Mouse (Mus musculus) midbrain, embryonic 13.5 days (tissue): ENCODE measurements around the gene Fbln2. TPM values are rescaled to one million over a fixed set of nuclear protein-coding genes. Genes with fewer than 3 reads are reported as not detected.

Source experiments
- ATAC-seq: fragments of 200-750 bp; cut with Nextera tagmentation; 2 replicates; pipeline ENCODE4 v1.8.0; 2017; ENCODE audit warnings: mild to moderate bottlenecking, moderate TSS enrichment, moderate library complexity
- H3K27ac ChIP-seq: fragments of 300-500 bp; sonication (generic); 2 replicates; pipeline ENCODE4 v1.5.1; 2015; ENCODE audit warnings: inconsistent platforms, mild to moderate bottlenecking, moderate library complexity
- H3K27me3 ChIP-seq: fragments of 300-500 bp; sonication (generic); 2 replicates; pipeline ENCODE4 v1.6.1; 2015; ENCODE audit warnings: mild to moderate bottlenecking, inconsistent platforms
- H3K36me3 ChIP-seq: fragments of 300-500 bp; sonication (generic); 2 replicates; pipeline ENCODE4 v1.6.1; 2015; ENCODE audit warnings: mild to moderate bottlenecking, inconsistent platforms
- H3K4me1 ChIP-seq: fragments of 300-500 bp; sonication (generic); replicated peaks from 2 replicates; pipeline ENCODE4 v1.6.1; 2015; ENCODE audit warnings: inconsistent platforms
- H3K4me2 ChIP-seq: fragments of 300-500 bp; sonication (generic); replicated peaks from 2 replicates; pipeline ENCODE4 v1.6.1; 2015; ENCODE audit warnings: moderate library complexity, mild to moderate bottlenecking, inconsistent platforms
- H3K4me3 ChIP-seq: fragments of 300-500 bp; sonication (generic); replicated peaks from 2 replicates; pipeline ENCODE4 v1.5.1; 2015; ENCODE audit warnings: mild to moderate bottlenecking, inconsistent platforms
- H3K9ac ChIP-seq: fragments of 300-500 bp; sonication (generic); replicated peaks from 2 replicates; pipeline ENCODE4 v1.6.1; 2015; ENCODE audit warnings: mild to moderate bottlenecking, inconsistent platforms
- H3K9me3 ChIP-seq: fragments of 300-500 bp; sonication (generic); 2 replicates; pipeline ENCODE4 v1.6.1; 2016; ENCODE audit warnings: mild to moderate bottlenecking, inconsistent platforms
- WGBS: fragments of 180-500 bp; shearing (Covaris S2); methylation state at CpG from one replicate; pipeline ENCODE4 v1.1.7; 2015; 5-methylcytosine and 5-hydroxymethylcytosine counted together
- polyA plus RNA-seq: library from polyadenylated mRNA; unstranded; fragments of >200 nt; fragmentation: Nextera tagmentation; extraction: Ambion mirVana; gene quantifications from 2 replicates; pipeline ENCODE4 v1.2.1, GENCODE M21; 2015

Gene Fbln2
- polyA plus RNA-seq, 1 experiment from 2014 or later, result 11.1 TPM

DNA sequence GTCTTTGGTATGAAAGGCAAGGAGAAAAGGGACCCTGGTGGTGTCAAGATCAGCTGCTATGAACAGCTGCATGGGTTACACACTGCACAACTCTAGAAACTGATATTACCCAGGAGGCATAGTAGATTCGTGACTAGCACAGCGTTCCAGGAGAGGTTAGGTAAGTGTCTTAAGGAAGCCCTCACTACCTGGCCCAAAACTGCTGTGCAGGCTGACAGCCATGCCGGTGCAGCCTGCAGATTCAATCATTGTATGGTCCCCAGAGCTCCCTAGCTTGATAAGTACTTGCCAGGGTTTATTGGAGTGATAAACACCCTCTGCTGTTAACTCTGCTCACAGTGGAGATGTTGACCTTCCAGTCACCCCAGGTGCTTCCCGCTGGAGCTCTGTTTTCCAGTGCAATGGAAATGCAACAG lies 30.2 kb upstream of the Fbln2 start:
- Histone ChIP-seq H3K4me2 (no peak overlapping the region), H3K27me3 (no peaks in the 10 kb centered on the region), H3K27ac (no peak overlapping the region), H3K9me3 (no peaks in the 10 kb centered on the region), H3K36me3 (no peaks in the 10 kb centered on the region), H3K4me3 (no peak overlapping the region), H3K9ac (no peak overlapping the region), H3K4me1 (peaks cover 10% of the 10 kb centered on the region; the same call in 1 of the 2 replicates)
- WGBS, result 87% methylated on average over 4 of the region's 4 CpGs
- no peak for ATAC-seq

DNA sequence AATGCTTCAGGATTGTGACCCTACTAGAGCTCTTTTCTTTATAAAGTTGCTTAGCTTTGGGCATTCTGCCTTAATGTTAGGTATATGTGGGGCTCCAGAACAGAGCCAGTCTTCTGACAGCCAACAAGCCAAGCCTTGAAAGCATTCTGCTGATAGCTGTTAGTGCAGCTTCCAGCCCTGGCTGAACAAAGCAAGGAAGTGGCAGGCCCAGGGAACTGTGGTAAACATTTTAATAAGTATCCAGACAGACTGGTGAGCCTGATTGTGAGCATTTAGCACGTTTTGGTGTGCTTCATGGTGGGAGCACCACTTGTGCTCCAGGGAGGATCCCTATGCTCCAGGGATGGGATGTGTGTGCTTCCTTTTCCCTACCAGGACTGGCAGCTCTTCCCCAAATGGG lies 29.2 kb upstream of the Fbln2 start:
- Histone ChIP-seq H3K9ac (no peak overlapping the region), H3K27ac (no peak overlapping the region), H3K4me2 (no peak overlapping the region), H3K27me3 (no peaks in the 10 kb centered on the region), H3K9me3 (no peaks in the 10 kb centered on the region), H3K4me1 (peaks cover 10% of the 10 kb centered on the region; the same call in 1 of the 2 replicates), H3K36me3 (no peaks in the 10 kb centered on the region), H3K4me3 (no peak overlapping the region)
- WGBS, result 44% methylated on average over 1 of the region's 1 CpGs
- no peak for ATAC-seq

DNA sequence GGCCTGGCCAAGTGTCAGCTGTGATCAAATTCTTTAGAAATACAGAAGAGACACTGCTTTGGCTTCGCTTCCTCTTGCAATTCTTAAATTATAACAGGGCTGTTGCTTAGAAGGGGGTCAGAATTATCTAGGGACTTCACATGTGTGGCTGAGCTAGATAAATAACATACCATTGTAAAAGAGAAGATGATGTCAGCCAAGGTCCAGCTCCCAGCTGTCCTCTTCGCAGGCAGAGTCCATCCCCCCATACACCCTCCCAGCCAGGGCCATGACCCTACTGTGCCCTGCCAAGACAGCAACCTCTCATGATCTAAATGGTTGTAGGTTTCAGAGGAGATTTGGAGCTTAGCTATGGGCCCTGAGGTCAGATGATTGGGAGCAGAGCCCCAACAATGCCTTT lies 28.3 kb upstream of the Fbln2 start:
- WGBS, result 73% methylated on average over 2 of the region's 2 CpGs
- Histone ChIP-seq H3K36me3 (no peaks in the 10 kb centered on the region), H3K4me3 (no peak overlapping the region), H3K27me3 (no peaks in the 10 kb centered on the region), H3K4me2 (no peak overlapping the region), H3K27ac (no peak overlapping the region), H3K4me1 (peaks cover 10% of the 10 kb centered on the region; the same call in 1 of the 2 replicates), H3K9me3 (no peaks in the 10 kb centered on the region), H3K9ac (no peak overlapping the region)
- no peak for ATAC-seq

DNA sequence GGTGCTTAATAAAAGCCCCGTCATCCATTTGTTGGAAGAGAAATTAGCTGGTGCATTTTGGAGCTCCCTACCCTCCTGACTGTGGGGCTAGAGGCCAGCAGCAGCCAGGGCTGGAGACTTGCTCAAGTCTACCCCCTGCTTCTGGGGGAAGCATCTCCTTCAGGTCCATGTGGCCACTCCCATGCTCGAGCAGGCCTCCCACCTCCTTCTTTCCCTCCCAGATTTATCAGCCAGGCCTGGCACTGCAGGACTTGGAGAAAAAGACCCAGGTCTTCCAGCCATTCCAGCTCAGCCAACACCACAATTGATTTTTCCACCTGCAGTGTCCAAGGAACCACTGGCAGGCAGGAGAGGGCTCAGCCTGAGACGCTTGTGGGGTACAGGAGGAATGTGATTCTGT lies 27.5 kb upstream of the Fbln2 start:
- H3K36me3 ChIP-seq, result no peaks in the 10 kb centered on the region
- H3K9me3 ChIP-seq, result no peaks in the 10 kb centered on the region
- peaks cover 10% of the 10 kb centered on the region; the same call in 1 of the 2 replicates for H3K4me1 ChIP-seq
- 75% methylated on average over 3 of the region's 3 CpGs for WGBS
- no peak overlapping the region for H3K4me2 ChIP-seq
- H3K27me3 ChIP-seq, result no peaks in the 10 kb centered on the region
- no peak overlapping the region for H3K27ac ChIP-seq
- ATAC-seq, result no peak
- H3K9ac ChIP-seq, result no peak overlapping the region
- no peak overlapping the region for H3K4me3 ChIP-seq

DNA sequence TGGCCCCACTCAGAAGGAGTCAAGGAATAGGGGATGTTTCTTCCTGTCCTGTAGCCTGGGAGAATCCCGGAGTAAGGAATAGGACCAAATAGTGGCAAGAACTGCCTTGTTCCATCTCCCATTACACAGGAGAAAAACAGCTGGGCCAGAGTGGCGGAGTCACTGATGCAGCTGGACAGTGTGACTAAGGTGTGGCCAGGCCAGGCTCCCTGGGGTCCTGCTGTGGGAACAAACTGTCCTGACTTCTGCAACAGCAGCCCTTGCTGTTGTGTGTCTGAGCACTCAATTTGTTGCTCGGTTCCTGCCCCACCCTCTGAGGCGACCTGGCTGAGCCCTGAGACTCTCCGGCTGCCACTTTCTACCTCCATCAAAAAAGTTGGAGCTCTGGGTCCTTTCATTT lies 26.8 kb upstream of the Fbln2 start:
- Histone ChIP-seq H3K4me2 (no peak overlapping the region), H3K36me3 (no peaks in the 10 kb centered on the region), H3K4me3 (no peak overlapping the region), H3K27ac (no peak overlapping the region), H3K4me1 (peaks cover 8% of the 10 kb centered on the region; the same call in 1 of the 2 replicates), H3K9me3 (no peaks in the 10 kb centered on the region), H3K9ac (no peak overlapping the region), H3K27me3 (no peaks in the 10 kb centered on the region)
- ATAC-seq, result no peak
- WGBS, result 92% methylated on average over 5 of the region's 5 CpGs

- no peaks in the 10 kb centered on the region for H3K4me1 ChIP-seq
- H3K36me3 ChIP-seq, result no peaks in the 10 kb centered on the region
- no peak for ATAC-seq
- no peak overlapping the region for H3K4me3 ChIP-seq
- no peak overlapping the region for H3K4me2 ChIP-seq
- no peak overlapping the region for H3K9ac ChIP-seq
- no peaks in the 10 kb centered on the region for H3K9me3 ChIP-seq
- WGBS, result 57% methylated on average over 4 of the region's 4 CpGs
- H3K27ac ChIP-seq, result no peak overlapping the region
- H3K27me3 ChIP-seq, result no peaks in the 10 kb centered on the region
Measured at GRCm38 (mm10) chr6:91186161-91186931, 25.9 kb upstream of the Fbln2 start.

- H3K9ac ChIP-seq, result no peak overlapping the region
- H3K27me3 ChIP-seq, result no peaks in the 10 kb centered on the region
- ATAC-seq, result no peak
- H3K9me3 ChIP-seq, result no peaks in the 10 kb centered on the region
- H3K36me3 ChIP-seq, result no peaks in the 10 kb centered on the region
- H3K4me1 ChIP-seq, result no peaks in the 10 kb centered on the region
- no peak overlapping the region for H3K27ac ChIP-seq
- WGBS, result 89% methylated on average over 6 of the region's 6 CpGs
- no peak overlapping the region for H3K4me2 ChIP-seq
- H3K4me3 ChIP-seq, result no peak overlapping the region
Measured at GRCm38 (mm10) chr6:91186934-91187333, 25.3 kb upstream of the Fbln2 start.

DNA sequence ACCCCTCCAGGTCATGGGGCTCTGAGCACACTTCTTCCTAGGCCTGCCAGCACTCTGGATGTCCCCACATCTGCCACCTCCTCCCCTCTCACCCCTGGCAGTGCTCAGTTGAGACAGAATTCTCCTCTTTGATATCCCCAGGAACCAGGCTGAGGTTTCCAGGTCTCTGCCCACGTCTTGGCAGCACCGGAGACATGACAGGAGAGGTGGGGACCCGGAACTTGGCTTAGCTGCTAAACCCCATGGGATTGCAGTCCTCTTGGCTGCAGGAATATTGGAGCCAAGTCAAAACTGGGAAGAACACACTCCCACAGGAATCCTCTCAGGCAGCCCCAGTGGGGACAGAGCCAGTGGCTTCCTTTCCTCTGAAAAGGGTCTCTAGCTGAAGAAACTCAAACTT lies 24.4 kb upstream of the Fbln2 start:
- no peak for ATAC-seq

GRCm38 (mm10) chr6:91189971-91190370 lies 22.3 kb upstream of the Fbln2 start:
- Histone ChIP-seq H3K36me3 (no peaks in the 10 kb centered on the region), H3K27me3 (no peaks in the 10 kb centered on the region), H3K4me1 (no peaks in the 10 kb centered on the region), H3K4me3 (no peak overlapping the region), H3K4me2 (no peak overlapping the region), H3K9ac (no peak overlapping the region), H3K9me3 (no peaks in the 10 kb centered on the region), H3K27ac (no peak overlapping the region)
- 85% methylated on average over 6 of the region's 6 CpGs for WGBS
- no peak for ATAC-seq

More for the DNA sequence above, 24.4 kb upstream of the Fbln2 start:
- Histone ChIP-seq H3K4me1 (no peaks in the 10 kb centered on the region), H3K4me3 (no peak overlapping the region), H3K27me3 (no peaks in the 10 kb centered on the region), H3K9ac (no peak overlapping the region), H3K27ac (no peak overlapping the region), H3K36me3 (no peaks in the 10 kb centered on the region), H3K4me2 (no peak overlapping the region), H3K9me3 (no peaks in the 10 kb centered on the region)
- WGBS, result 75% methylated on average over 3 of the region's 3 CpGs

DNA sequence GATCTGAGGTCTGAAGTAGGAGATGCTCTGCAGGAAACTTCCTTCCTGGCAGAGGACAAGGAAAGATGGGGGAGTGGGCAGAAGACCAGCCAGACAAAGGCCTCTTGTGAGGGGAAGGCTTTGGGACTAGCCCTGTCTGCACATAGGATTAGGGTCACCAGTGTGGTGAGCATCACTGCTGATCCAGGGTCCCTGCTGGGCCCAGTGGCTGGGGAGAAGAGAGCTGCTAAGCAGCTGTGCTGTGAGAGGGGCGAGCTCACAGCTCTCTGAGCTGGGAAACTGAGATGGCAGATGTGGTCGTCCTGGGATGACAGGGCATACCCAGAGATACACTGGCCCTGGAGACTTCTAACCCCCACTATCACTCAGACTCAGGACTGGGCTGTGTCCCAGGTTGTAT lies 20.8 kb upstream of the Fbln2 start:
- ATAC-seq, result no peak
- Histone ChIP-seq H3K4me3 (no peak overlapping the region), H3K27me3 (no peaks in the 10 kb centered on the region), H3K9ac (no peak overlapping the region), H3K36me3 (no peaks in the 10 kb centered on the region), H3K4me1 (no peaks in the 10 kb centered on the region), H3K9me3 (no peaks in the 10 kb centered on the region), H3K4me2 (no peak overlapping the region), H3K27ac (no peak overlapping the region)
- 23% methylated on average over 2 of the region's 2 CpGs for WGBS

- no peaks in the 10 kb centered on the region for H3K36me3 ChIP-seq
- 73% methylated on average over 3 of the region's 3 CpGs for WGBS
- no peaks in the 10 kb centered on the region for H3K27me3 ChIP-seq
- no peak overlapping the region for H3K27ac ChIP-seq
- H3K4me1 ChIP-seq, result no peaks in the 10 kb centered on the region
- H3K9ac ChIP-seq, result no peak overlapping the region
- ATAC-seq, result no peak
- H3K4me2 ChIP-seq, result no peak overlapping the region
- no peak overlapping the region for H3K4me3 ChIP-seq
- no peaks in the 10 kb centered on the region for H3K9me3 ChIP-seq
Measured at GRCm38 (mm10) chr6:91192421-91192820, 19.8 kb upstream of the Fbln2 start.

DNA sequence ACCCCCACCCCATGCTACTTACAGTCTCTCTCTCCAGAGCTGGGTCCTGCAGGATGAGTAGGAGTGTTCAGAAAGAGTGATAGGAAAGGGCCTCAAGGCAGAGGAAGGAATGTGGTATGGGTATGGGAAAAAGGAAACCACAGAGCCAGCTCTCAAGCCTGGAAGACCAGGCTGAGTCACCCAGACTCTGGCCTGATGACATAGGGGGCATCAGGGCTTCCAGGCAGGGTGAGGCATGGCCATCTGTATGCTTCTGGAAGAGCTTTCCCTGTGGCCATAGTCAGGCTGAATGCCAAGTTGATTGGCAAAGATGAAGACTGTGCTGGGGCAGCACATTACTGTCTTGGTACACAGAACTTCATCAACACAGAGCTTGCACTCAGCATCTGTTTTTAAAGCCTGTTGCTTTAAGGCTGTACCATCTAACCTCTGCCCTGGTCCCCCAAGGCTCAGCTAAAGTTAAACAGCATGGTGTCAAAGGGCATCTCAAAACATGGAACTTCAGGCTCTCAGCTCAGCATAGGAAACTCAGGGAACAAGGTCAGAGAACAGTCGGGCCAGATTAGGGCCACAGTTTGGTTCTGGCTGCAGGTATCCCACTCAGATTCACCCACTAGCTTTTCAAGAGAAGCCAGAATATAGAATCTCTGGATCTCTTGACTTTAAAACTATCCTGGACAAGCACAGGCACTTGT lies 19.3 kb upstream of the Fbln2 start:
- H3K9me3 ChIP-seq, result no peaks in the 10 kb centered on the region
- no peaks in the 10 kb centered on the region for H3K27me3 ChIP-seq
- WGBS, result 68% methylated on average over 1 of the region's 1 CpGs
- H3K4me2 ChIP-seq, result no peak overlapping the region
- no peak for ATAC-seq
- H3K4me1 ChIP-seq, result no peaks in the 10 kb centered on the region
- H3K4me3 ChIP-seq, result no peak overlapping the region
- no peaks in the 10 kb centered on the region for H3K36me3 ChIP-seq
- no peak overlapping the region for H3K27ac ChIP-seq
- no peak overlapping the region for H3K9ac ChIP-seq
